Mouse (Mus musculus): Measurements from ENCODE around the gene Arid3a.

DNA sequence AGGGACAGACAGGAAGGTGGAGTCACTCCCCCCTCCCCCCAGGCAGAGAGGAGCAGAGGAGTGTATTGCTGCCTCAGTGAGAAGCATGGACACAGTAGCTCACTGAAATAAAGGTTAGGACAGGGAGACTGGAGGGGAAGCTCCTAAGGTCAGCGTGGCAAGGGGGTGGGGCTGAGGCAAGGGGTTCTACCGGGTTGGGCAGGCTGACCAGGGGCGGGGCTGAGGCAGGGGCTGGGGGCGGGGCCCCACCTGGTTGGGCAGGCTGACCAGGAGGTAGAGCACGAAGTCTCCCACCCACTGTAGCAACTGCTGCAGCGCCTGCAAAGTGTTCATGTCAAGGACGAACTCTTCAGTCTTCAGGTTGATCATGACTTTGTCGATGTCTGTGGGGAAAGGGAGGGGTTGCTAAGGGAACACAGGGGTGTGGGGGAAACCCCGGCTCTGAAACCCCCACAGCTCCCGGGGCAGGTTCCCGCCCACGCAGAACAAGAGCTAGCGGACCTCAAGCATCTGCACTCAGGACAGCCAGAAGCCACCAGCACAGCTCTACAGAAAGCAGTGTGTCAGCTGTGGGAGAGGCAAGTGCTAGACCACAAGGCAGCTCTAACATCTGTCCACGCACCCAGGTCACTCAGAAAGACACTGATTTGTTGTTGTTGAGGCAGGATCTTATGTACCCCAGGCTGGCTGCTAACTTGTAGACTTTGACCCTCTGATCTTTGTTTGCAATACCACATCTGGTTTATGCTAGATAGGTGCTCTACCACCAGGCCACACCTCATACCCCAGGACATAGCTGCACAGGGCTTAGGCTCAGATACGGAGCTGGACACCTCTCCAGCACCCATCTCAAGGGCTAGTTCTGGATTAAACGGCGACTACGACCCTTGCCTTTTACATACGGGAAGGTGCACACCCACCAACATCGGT is 29.3 kb upstream of the Arid3a start:
- no peak for TF ChIP-seq CTCF (IDR thresholded peaks at IDR 0.05; ENCODE audit: borderline replicate concordance, insufficient read depth, low read depth, low read length)
- TF ChIP-seq POLR2A (IDR thresholded peaks at IDR 0.05; ENCODE audit: borderline replicate concordance, insufficient read depth, low read length) = no peak

Measured in cerebellum, adult 2 months (tissue).